Mouse (Mus musculus) forebrain, embryonic 15.5 days (tissue): Measurements from ENCODE around the gene Pdhx. TPM values are rescaled to one million over a fixed set of nuclear protein-coding genes. Genes with fewer than 3 reads are reported as not detected.

ENCODE experiments used
- ATAC-seq: fragments of 200-750 bp; cut with Nextera tagmentation; replicated peaks from 2 replicates; pipeline ENCODE4 v1.8.0; 2017; ENCODE audit warnings: mild to moderate bottlenecking, moderate TSS enrichment, moderate library complexity
- H3K27ac ChIP-seq: fragments of 300-500 bp; sonication (generic); replicated peaks from 2 replicates; pipeline ENCODE4 v1.5.1; 2015; ENCODE audit warnings: mild to moderate bottlenecking, inconsistent platforms
- H3K27me3 ChIP-seq: fragments of 300-500 bp; sonication (generic); 2 replicates; pipeline ENCODE4 v1.6.1; 2015; ENCODE audit warnings: inconsistent platforms
- H3K36me3 ChIP-seq: fragments of 300-500 bp; sonication (generic); 2 replicates; pipeline ENCODE4 v1.6.1; 2015; ENCODE audit warnings: mild to moderate bottlenecking, inconsistent platforms
- H3K4me1 ChIP-seq: fragments of 300-500 bp; sonication (generic); 2 replicates; pipeline ENCODE4 v1.6.1; 2015; ENCODE audit warnings: inconsistent platforms
- H3K4me2 ChIP-seq: fragments of 300-500 bp; sonication (generic); replicated peaks from 2 replicates; pipeline ENCODE4 v1.6.1; 2015; ENCODE audit warnings: mild to moderate bottlenecking, inconsistent platforms
- H3K4me3 ChIP-seq: fragments of 300-500 bp; sonication (generic); 2 replicates; pipeline ENCODE4 v1.5.1; 2015; ENCODE audit warnings: mild to moderate bottlenecking, inconsistent platforms
- H3K9ac ChIP-seq: fragments of 300-500 bp; sonication (generic); replicated peaks from 2 replicates; pipeline ENCODE4 v1.6.1; 2015; ENCODE audit warnings: mild to moderate bottlenecking, inconsistent platforms
- H3K9me3 ChIP-seq: fragments of 300-500 bp; sonication (generic); 2 replicates; pipeline ENCODE4 v1.6.1; 2016; ENCODE audit warnings: inconsistent platforms
- WGBS: fragments of 180-500 bp; shearing (Covaris S2); methylation state at CpG from one replicate; pipeline ENCODE4 v1.1.7; 2015; ENCODE audit warnings: mixed read lengths; 5-methylcytosine and 5-hydroxymethylcytosine counted together
- polyA plus RNA-seq: library from polyadenylated mRNA; unstranded; fragments of >200 nt; fragmentation: Nextera tagmentation; extraction: Ambion mirVana; gene quantifications from 2 replicates; pipeline ENCODE4 v1.2.1, GENCODE M21; 2015

The Pdhx gene
- polyA plus RNA-seq, 1 experiment from 2014 or later, result 58.7 TPM

GRCm38 (mm10) chr2:103004599-103004998, 68.7 kb downstream of the Pdhx start:
- Histone ChIP-seq H3K36me3 (no peaks in the 10 kb centered on the region), H3K4me2 (no peak overlapping the region), H3K4me3 (no peak overlapping the region), H3K4me1 (no peaks in the 10 kb centered on the region), H3K27me3 (no peaks in the 10 kb centered on the region), H3K27ac (no peak overlapping the region), H3K9ac (no peak overlapping the region), H3K9me3 (no peaks in the 10 kb centered on the region)
- whole genome bisulfite sequencing, result 76% methylated on average over 7 of the region's 7 CpGs
- no peak for ATAC-seq

DNA sequence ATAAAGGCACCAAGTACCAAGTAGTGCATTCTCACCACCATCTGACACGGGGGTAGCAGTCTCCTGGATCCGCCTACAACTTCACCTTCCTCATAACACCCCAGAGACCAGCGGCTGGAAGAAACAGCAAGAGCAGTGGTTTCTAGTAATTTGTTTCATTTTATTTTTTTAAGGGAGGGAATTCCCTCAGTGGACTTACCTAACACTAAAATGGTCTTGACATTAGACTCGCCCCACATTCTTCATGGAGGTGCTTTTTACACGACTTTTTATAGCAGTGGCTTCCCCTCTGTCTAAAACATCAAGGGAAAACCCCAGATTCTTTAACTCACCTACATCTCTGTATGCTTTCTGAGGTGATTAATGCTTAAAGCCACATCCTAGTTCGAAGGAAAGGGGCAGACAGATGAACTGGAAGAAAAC, 74.1 kb downstream of the Pdhx start:
- WGBS, result 82% methylated on average over 6 of the region's 6 CpGs
- no peaks in the 10 kb centered on the region for H3K36me3 ChIP-seq
- no peaks in the 10 kb centered on the region for H3K9me3 ChIP-seq
- H3K27ac ChIP-seq, result no peak overlapping the region
- H3K27me3 ChIP-seq, result no peaks in the 10 kb centered on the region
- no peak overlapping the region for H3K4me3 ChIP-seq
- no peak for ATAC-seq
- no peak overlapping the region for H3K4me2 ChIP-seq
- H3K9ac ChIP-seq, result no peak overlapping the region
- H3K4me1 ChIP-seq, result no peaks in the 10 kb centered on the region

DNA sequence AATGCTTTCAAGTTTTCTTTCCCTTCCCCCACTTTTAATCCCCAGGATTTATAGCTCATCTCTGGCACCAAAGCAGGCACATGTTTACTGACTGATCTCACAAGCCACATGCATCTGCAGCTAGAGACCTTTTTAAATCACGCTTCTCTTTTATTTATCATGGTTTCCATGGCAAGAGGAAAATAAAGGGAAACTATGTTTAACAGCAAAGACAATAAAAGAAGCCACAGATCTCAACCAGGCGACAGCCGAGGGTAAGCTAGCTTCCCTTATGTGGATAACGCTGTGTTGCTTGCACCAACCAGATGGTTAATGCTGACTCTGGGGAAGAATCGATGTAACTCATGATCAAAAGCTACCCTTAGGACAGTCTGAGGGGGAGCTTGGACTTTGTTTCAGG, 75.0 kb downstream of the Pdhx start:
- Histone ChIP-seq H3K27me3 (no peaks in the 10 kb centered on the region), H3K36me3 (no peaks in the 10 kb centered on the region), H3K9ac (no peak overlapping the region), H3K9me3 (no peaks in the 10 kb centered on the region), H3K4me3 (no peak overlapping the region), H3K4me1 (no peaks in the 10 kb centered on the region), H3K27ac (no peak overlapping the region), H3K4me2 (no peak overlapping the region)
- 35% methylated on average over 5 of the region's 5 CpGs for WGBS
- no peak for ATAC-seq

DNA sequence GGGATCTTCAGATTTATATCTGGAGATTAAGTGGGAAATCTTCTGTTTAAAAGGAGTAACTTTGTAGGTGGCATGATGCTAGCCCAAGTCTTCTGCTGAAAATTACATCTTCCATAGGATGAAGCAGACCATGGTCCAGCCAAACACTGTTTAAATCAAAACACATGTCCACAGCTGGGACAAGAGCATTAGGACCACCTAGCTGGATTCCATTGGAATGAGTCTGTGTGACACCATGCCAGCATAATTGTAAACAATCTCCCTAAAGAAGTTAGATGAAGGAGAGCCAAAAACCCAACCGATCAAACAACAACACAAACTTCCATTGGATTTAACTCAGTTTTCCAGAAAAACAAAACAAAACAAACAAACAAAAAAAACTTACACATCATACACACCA, 75.4 kb downstream of the Pdhx start:
- Histone ChIP-seq H3K36me3 (no peaks in the 10 kb centered on the region), H3K4me1 (no peaks in the 10 kb centered on the region), H3K9ac (no peak overlapping the region), H3K4me2 (no peak overlapping the region), H3K9me3 (no peaks in the 10 kb centered on the region), H3K27ac (no peak overlapping the region), H3K4me3 (no peak overlapping the region), H3K27me3 (no peaks in the 10 kb centered on the region)
- no peak for ATAC-seq
- WGBS, result 74% methylated on average over 1 of the region's 1 CpGs

DNA sequence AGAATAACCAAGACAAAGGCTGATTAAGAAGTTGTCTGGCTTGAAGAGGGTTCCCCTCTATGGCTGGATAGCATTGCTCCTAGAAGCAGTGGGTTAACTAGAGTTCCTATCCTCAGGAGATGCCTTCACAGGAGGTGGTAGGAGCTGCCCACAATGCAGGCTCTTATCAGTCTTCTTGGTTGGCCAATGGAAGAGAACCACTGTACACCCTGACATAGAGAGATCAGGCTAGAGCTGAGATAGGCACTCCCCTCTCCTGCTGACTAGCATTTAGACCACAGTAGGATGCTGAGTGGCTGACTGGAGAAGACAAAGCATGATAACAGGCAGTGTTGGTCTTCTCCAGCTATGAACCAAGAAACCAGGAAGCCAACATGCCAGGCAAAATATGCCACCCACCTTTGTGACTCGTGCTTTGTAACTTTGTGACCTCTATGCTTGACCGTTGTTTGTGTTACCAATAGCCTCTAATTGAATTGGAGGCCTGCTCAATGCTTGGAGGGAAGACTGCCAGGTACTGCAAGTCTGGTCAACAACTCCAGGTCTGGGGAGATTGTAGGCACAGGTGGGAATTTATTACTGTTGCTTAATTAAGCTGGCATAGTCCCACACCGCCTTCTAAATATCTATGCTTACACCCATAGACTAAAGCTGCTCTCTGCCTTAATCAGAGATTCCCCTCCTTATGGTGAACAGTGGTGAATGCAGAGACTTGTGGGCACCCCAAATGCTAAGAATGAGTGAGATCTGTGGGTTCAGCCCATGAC, 79.3 kb downstream of the Pdhx start:
- ATAC-seq, result no peak
- Histone ChIP-seq H3K4me3 (no peak overlapping the region), H3K27ac (no peak overlapping the region), H3K4me2 (no peak overlapping the region), H3K27me3 (no peaks in the 10 kb centered on the region), H3K4me1 (no peaks in the 10 kb centered on the region), H3K9me3 (no peaks in the 10 kb centered on the region), H3K9ac (no peak overlapping the region), H3K36me3 (no peaks in the 10 kb centered on the region)
- WGBS, result 84% methylated on average over 3 of the region's 3 CpGs

GRCm38 (mm10) chr2:102992405-102992804, 80.9 kb downstream of the Pdhx start:
- H3K9me3 ChIP-seq, result no peaks in the 10 kb centered on the region
- H3K27ac ChIP-seq, result no peak overlapping the region
- no peak overlapping the region for H3K4me2 ChIP-seq
- H3K27me3 ChIP-seq, result no peaks in the 10 kb centered on the region
- no peaks in the 10 kb centered on the region for H3K36me3 ChIP-seq
- H3K9ac ChIP-seq, result no peak overlapping the region
- ATAC-seq, result no peak
- H3K4me3 ChIP-seq, result no peak overlapping the region
- WGBS, result 94% methylated on average over 6 of the region's 6 CpGs
- no peaks in the 10 kb centered on the region for H3K4me1 ChIP-seq

- Histone ChIP-seq H3K36me3 (no peaks in the 10 kb centered on the region), H3K4me1 (no peaks in the 10 kb centered on the region), H3K9ac (no peak overlapping the region), H3K9me3 (no peaks in the 10 kb centered on the region), H3K4me2 (no peak overlapping the region), H3K27me3 (no peaks in the 10 kb centered on the region), H3K4me3 (no peak overlapping the region), H3K27ac (no peak overlapping the region)
- ATAC-seq, result no peak
- 72% methylated on average over 2 of the region's 2 CpGs for WGBS
Observed at GRCm38 (mm10) chr2:102990301-102990702, 83.0 kb downstream of the Pdhx start.

GRCm38 (mm10) chr2:102989446-102989845, 83.9 kb downstream of the Pdhx start:
- no peaks in the 10 kb centered on the region for H3K4me1 ChIP-seq
- H3K4me2 ChIP-seq, result no peak overlapping the region
- H3K27me3 ChIP-seq, result no peaks in the 10 kb centered on the region
- 88% methylated on average over 1 of the region's 1 CpGs for WGBS
- H3K4me3 ChIP-seq, result no peak overlapping the region
- H3K9ac ChIP-seq, result no peak overlapping the region
- no peak overlapping the region for H3K27ac ChIP-seq
- no peaks in the 10 kb centered on the region for H3K36me3 ChIP-seq
- no peaks in the 10 kb centered on the region for H3K9me3 ChIP-seq
- ATAC-seq, result no peak

GRCm38 (mm10) chr2:102987708-102988010, 85.7 kb downstream of the Pdhx start:
- H3K27me3 ChIP-seq, result no peaks in the 10 kb centered on the region
- ATAC-seq, result no peak
- no peaks in the 10 kb centered on the region for H3K9me3 ChIP-seq
- H3K27ac ChIP-seq, result no peak overlapping the region
- no peaks in the 10 kb centered on the region for H3K36me3 ChIP-seq
- 94% methylated on average over 4 of the region's 4 CpGs for WGBS
- H3K4me3 ChIP-seq, result no peak overlapping the region
- no peaks in the 10 kb centered on the region for H3K4me1 ChIP-seq
- H3K9ac ChIP-seq, result no peak overlapping the region
- H3K4me2 ChIP-seq, result no peak overlapping the region

- Histone ChIP-seq H3K4me3 (no peak overlapping the region), H3K9me3 (no peaks in the 10 kb centered on the region), H3K27ac (no peak overlapping the region), H3K36me3 (no peaks in the 10 kb centered on the region), H3K4me1 (no peaks in the 10 kb centered on the region), H3K4me2 (no peak overlapping the region), H3K9ac (no peak overlapping the region), H3K27me3 (no peaks in the 10 kb centered on the region)
- no peak for ATAC-seq
- 82% methylated on average over 6 of the region's 6 CpGs for WGBS
Observed at GRCm38 (mm10) chr2:102986964-102987707, 86.2 kb downstream of the Pdhx start.

DNA sequence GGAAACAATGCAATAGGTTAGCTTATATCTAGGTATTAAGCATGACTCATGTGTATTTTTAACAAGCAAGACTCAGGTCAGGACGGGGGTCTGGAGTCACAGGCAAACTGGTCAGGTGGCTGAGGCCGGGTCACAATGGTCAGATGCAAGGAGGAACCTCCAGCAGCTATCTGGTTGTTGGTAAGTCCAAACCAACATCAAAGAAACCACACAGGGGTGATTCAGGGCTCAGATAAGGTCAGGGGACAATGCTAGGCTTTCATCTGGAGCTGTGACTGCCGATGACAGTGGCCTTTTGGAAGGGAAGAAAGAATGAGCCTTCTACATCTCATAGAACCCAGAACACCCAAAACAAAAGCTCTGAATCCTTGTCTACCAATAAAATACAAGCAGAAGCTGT, 86.9 kb downstream of the Pdhx start:
- no peaks in the 10 kb centered on the region for H3K9me3 ChIP-seq
- H3K4me1 ChIP-seq, result no peaks in the 10 kb centered on the region
- H3K4me3 ChIP-seq, result no peak overlapping the region
- H3K27me3 ChIP-seq, result no peaks in the 10 kb centered on the region
- no peak for ATAC-seq
- H3K36me3 ChIP-seq, result no peaks in the 10 kb centered on the region
- no peak overlapping the region for H3K27ac ChIP-seq
- H3K9ac ChIP-seq, result no peak overlapping the region
- WGBS, result 81% methylated on average over 3 of the region's 3 CpGs
- no peak overlapping the region for H3K4me2 ChIP-seq

- Histone ChIP-seq H3K27ac (no peak overlapping the region), H3K9ac (no peak overlapping the region), H3K27me3 (no peaks in the 10 kb centered on the region), H3K36me3 (no peaks in the 10 kb centered on the region), H3K4me3 (no peak overlapping the region), H3K9me3 (no peaks in the 10 kb centered on the region), H3K4me2 (no peak overlapping the region), H3K4me1 (no peaks in the 10 kb centered on the region)
- WGBS, result 83% methylated on average over 2 of the region's 2 CpGs
- ATAC-seq, result no peak
Observed at GRCm38 (mm10) chr2:102982822-102983221, 90.5 kb downstream of the Pdhx start.
